Mouse (Mus musculus): ENCODE measurements around the gene Ptpn11.

Gene Ptpn11

DNA sequence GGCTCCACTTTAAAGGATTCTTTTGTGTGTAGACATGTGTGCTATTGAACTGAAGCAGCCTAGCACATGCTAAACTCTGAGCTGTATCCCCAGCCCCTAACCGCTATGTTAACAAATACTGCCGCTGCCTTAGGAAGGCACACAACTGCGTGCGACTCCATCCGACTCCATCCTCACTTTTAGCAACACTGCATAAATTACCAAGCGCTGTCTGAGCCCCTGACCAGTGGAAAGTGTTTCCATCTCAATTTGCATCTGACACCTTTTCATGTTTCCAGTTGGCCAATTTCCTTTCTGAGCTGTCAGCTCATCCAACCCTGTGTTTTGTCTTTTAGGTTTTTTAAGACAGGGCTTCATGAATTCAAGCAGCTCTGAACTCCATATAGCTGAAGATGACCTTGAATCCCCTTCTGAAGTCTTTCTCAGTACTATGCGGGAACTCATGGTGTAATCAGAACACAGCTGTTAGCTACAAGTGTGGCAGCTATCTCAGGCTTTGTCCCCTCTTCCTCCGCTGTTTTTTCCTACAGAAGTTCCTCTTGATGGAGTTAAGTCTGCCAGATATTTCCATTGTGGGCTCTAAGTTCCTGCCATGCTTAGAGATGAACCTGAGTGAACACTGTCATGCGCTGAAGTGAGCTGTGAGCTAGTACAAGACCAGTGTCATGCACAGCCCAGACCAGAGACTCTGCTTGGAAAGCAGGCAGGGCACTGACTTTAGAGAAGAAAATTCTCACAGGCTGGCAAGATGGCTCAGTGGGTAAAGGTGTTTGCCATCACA lies 11.9 kb downstream of the Ptpn11 start:
- no peak for DNase-seq (ENCODE audit: low spot score)

DNA sequence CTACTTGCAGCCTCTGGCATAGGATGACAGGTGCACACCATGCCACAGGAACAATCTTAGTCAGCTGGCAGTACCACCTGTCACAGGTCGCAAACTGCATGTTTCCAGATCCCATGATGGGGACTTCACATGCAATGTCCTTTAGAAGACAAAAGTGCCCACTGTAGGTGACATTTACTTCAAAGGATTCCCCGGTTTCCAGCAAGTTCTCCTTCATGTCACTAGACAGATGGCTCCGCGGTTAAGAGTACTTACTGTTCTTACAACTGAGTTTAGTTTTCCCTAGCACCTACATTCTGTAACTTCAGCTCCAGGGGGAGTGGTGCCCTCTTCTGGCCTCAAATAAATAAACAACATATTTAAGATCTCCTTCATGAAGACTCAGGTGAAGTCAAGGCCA lies 18.4 kb downstream of the Ptpn11 start:
- DNase-seq (ENCODE audit: low spot score), result no peak

DNA sequence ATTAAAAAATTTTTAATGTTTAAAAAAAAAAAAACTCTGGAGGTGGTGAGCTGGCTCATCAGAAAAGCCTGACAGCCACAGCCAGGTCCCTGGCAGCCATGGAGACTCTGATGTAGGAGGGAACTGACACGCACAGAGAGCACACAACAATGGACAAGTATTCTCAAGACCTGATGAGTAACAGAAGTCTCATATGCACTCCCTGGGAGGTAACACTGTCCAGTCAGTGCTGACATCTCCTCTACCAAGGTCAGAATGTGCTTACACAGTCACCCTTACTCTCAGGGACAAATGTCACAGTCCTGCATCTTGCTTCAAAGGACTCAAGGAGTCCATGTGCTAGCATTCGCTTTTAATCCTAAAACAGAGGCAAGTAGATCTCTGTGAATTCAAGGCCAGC lies 21.6 kb downstream of the Ptpn11 start:
- DNase-seq (ENCODE audit: low spot score), result no peak

DNA sequence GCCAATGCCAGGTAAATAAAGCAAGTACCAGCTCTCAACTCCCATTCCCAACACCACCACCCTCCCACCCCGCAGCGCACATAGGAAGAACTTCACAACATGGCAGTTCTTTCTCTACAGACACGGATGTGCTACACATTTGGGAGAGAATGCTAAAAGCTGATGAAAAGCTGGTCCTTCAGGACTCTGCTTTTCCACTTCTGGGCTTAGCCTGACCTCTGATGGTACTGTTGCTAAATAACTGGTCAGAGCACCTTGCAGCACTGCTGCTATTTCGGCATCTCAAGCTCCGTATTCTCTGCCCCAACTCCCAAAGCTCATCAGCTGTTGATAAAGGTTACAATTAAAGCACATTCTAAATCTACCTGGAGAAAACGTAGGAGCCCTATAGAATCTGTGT lies 24.3 kb downstream of the Ptpn11 start:
- DNase-seq (ENCODE audit: low spot score), result no peak

DNA sequence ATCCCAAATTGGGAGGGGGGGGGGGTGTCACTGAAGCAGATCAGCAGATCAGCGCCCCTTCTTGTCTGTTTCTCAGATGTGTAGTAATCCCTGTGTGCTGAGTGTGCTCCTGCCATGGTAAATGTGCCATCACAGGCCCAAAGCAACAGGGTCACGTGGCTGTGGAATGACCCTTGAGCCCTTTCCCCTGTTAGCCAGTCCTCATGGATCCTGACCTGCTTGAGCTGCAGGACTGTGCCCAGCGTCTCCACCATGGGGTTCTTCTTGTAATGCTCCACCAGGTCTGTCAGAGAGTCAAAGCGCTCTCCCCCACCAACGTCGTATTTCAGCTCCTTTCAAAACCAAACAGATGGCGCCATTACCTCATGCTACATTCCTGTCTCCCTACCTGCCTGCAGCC lies 28.3 kb downstream of the Ptpn11 start:
- no peak for DNase-seq (ENCODE audit: low spot score)

DNA sequence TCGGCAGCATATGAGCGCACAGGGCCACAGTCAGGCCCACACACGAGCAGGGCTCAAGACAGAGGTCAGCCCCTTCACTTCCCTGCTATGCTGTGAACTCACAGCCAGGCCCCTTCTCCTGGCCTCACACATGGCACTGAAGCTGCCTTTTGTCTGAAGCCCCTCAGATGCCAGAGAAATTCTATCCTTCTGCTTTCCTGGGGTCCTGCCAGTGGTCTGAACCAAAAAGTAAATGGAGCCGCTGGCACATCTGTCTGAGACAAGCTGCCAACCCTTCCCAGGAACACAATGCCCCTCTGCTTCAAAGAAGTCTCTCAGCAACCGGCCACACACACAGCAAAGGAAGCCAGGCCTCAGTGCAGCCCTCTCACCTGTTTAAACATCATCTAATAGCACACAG lies 28.9 kb downstream of the Ptpn11 start:
- DNase-seq (ENCODE audit: low spot score), result no peak

DNA sequence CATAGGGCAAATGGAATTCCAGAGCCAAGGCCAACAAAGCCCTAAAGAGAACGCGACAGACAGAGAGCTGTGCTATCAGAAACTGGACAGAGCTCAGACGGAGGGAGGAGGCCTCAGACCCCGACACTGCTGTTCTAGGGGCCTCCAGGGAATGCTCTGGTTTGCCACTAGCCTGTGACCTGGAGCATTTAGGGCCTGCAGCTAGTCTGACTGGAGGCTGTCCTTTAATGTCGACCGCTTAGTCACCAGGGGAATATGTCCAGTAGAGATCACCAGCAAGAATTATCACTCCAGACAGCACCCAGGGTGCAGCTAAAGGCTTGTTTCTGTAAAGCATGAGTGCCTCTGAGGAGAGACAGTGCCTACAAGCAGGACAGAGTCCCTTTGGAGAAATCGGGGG lies 32.2 kb downstream of the Ptpn11 start:
- DNase-seq (ENCODE audit: low spot score), result no peak

DNA sequence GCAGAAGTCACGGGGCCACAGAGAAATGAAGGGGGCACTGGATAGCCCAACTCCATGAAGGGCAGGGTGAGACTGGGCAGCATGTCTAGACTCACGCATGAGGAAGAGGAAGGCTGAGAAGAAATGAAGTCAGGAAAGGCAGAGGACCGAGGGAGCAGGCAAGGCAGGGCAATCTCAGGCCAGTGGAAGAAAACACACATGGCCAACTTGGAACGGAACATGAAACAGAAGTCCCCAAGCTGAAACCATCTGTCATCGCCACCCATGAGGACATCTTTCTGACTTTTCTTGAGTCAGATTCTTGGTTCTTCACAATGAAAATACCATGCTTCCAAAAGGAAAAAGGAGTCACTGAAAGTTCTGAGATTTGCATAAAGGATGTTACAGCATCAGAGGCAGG lies 33.7 kb downstream of the Ptpn11 start:
- DNase-seq (ENCODE audit: low spot score), result no peak

DNA sequence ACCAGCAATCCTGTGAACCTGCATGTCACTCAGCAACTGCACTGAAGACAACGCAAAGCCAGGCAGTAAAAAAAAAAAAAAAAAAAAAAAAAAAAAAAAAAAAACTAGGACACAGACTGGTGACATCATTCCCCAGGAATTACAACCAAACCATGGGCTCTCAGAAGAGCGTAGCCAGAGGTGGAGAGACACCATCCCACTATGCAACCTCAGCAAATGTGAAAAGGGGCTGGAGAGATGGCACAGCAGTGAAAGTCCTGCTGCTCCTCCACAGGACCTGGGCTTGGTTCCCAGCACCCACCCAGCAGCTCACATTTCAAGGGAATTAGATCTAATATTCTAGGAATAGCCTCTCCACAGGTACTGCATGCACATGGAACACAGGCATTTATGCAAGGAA lies 34.2 kb downstream of the Ptpn11 start:
- no peak for DNase-seq (ENCODE audit: low spot score)

DNA sequence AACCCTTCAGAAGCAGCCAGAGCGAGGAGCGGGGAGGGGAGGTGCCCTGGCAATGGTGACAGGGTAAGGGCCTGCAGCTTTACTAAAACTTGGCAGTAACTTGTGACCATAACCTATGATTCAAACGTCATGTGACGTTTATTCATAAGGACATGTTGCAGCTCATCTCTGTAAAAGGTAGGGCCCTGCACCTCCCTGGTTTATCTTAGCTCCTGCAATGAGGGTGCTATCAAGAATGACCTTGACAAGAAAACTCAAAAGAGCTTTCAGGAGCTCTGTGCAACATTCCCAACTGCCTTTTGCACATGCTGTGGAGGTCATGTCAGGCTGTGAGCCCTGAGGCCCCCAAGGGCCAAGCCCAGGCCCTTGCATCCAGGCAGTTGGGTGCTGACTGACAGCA lies 35.1 kb downstream of the Ptpn11 start:
- DNase-seq (ENCODE audit: low spot score), result no peak

DNA sequence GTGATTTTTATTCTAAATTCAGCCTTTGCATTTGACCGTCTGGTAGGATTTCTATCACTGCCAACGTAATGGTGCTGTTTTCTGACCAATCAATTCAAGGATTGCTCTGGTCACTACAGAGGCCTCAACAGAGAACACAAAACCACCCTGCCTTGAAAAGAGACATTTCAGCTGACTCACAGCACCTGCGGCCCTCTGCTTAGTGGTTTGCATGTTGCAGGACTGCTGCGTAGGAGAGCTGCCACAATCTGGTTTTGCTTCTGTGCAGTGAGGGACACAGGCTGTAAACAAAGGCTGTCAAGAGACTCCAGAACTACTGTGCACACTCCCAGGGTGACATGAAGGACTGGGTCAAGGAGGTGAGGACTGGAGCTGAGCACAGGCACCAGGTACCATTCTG lies 40.5 kb downstream of the Ptpn11 start:
- no peak for DNase-seq (ENCODE audit: low spot score)

DNA sequence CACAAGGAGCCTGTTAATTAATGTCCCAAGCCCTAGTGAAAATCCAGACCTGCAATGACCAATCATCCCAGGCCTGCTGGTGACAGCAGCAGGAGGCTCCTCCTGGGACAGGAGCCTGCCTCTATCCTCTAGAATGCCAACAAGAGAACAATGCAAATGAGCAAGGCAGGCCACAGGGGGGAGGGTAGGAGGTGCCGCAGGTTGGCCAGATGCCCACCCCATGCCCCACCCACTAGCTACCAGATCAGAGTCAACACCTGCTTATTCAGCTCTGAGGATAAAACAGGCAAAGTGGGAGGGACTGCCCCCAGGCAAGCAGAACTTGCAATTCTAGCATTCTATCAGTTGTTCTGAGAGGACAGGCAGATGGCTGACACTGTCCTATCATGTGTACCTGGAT lies 42.0 kb downstream of the Ptpn11 start:
- DNase-seq (ENCODE audit: low spot score), result no peak

DNA sequence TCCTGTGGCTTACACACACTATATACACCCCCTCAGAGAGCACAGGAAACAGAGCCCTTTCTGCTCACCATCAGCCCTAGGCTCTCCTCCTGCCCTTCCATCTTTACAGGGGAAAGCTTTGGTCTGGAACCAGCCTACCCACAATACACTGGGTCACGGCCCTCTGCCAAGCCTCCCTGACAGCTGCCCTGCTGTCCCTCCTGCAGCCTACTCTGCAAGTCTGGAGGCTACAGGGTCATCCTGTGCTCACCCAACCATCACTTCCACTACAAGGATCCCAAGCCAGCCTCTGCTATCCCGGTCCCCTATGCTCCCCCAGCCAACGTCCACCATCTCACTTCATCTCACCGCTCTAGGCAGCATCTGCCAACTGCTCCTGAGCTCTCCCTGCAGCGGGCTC lies 44.9 kb downstream of the Ptpn11 start:
- no peak for DNase-seq (ENCODE audit: low spot score)

DNA sequence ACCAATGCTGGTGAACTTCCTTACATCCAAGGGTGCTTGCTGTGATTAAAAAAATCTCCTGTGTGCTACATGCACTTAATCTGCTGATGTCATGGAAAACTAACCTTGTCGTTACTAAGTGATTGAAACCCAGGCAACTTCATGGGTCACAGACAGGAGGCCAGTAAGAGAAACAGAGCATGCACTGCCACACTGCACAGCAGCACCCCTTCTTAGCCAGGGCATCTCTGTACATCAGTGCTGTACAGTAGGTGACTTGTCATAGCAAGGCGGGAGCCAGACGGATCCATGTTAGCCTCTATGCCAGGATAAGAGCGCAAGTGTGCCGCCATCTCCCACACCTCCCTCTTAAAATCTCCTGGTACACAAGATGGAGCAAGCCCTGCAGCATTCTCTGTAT lies 45.6 kb downstream of the Ptpn11 start:
- no peak for DNase-seq (ENCODE audit: low spot score)

DNA sequence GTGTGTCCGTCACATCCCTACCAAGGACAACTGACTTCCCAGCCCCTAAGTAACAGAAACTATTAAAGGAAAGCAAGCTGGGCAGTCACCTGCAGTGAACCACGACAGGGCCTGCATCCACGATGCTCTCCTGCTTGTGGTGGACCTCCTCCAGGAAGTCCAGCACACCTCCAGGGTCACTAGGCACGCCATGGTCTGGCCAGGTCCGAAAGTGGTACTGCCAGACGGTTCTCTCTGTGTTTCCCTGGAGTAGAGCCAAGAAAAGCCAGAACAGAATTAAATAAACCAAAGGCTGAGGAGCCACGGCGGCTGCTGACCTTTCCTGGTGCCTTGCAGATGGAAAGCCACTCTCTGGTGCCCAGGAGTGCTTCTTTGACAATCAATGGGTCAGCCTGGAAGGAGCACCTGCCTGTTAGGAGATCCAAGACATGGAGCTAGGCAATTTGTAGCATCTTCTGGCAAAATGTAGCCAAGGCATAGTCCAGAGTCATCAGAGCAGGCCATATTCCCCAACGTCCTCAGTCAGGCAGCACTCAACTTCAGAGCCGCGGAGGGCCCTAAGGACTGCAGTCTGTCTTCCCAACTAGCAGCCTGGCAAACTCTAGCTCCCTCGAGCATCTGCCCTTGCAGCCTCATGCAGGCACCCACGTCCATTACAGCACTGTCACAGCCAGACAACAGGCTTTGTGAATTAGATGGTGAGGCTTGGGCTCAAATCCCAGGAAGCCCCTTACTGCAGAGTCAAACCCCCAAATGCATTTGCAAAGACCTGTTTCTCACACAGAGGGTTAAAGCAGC lies 46.6 kb downstream of the Ptpn11 start:
- no peak for DNase-seq (ENCODE audit: low spot score)

DNA sequence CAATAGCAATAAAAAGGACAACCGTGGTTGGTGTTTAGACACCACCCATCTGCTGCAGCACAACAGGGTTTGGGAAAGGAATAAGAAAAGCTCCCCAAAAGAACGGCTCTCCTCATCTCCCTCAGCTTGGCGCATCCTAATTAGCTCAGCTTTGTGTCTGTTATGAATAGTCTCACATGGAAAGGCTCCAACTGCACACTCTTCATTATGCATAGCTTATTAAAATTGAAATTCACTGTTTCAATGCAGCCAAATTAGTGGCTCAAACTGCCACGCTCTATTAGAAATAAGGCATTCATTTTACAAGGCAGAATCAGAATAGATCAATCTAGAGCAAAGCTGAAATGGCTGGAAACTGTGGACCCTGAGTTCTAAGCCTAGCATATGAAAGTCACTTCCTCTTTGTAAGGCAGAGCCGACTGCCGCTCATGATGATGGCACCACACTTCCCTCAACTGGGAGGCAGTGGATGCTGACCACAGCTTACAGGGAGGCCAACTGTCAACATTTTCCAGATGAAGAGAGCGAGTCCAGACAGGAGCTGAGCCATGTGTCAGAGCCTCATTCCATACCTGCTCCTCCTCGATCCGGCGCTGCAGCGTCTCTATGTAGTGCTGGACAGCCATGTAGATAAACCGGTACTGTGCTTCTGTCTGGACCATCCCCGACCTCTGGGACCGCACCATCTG lies 48.6 kb downstream of the Ptpn11 start:
- no peak for DNase-seq (ENCODE audit: low spot score)

DNA sequence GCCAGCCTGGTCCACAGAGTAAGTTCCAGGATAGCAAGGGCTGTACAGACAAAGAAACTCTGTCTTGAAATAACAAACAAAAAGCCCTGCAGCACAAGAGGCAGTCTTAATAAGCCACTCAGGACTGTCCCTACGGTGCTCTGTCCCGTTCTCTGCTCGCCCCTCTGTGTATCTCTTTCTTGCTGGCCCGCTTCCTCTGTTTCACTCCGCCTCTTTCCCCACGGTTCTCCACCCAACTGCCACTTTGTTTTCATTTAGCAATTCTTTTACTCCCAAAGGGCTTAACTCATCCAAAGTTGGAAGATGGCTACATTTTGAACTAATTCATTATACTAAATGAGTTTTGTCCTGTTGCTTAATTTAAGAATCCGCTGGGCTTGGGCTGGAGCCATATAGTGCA lies 50.9 kb downstream of the Ptpn11 start:
- no peak for DNase-seq (ENCODE audit: low spot score)

DNA sequence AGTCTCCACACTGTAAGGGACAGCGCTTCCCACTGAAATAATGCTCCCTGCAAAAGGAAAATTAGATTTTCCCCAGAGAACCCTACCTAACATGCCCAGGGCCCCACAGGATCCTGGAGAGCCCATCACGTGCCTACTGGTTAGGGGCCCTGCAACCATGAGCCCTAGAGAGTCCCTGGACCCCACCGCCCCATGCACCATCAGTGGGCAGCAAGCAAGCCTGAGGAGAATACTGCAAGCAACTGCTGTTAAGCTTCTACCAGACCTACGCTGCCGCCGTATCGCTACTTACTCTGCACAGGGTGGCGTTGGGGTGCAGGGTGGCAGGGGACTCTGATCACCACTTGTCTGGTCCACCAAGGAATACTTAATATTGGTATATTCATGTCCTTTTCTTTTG lies 54.1 kb downstream of the Ptpn11 start:
- no peak for DNase-seq (ENCODE audit: low spot score)

DNA sequence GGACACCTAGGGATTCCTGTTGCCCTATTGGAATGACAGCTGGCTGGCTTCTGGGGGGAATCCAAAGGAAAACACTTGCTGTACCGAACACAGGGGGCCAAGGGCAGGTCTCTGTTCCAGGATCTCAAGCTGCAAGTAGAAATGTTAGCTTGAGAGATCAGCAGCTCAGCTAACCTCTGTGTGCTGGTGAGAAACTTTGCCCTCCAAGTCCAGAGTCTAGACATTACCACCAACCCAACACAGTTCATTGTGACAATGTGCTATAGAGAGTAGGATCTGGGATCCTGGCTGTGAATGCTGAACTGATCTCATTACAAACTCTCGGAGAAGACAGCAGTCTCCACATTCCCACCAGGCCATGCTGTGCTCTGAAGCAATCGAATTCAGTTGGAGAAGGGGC lies 59.4 kb downstream of the Ptpn11 start:
- DNase-seq (ENCODE audit: low spot score), result no peak

DNA sequence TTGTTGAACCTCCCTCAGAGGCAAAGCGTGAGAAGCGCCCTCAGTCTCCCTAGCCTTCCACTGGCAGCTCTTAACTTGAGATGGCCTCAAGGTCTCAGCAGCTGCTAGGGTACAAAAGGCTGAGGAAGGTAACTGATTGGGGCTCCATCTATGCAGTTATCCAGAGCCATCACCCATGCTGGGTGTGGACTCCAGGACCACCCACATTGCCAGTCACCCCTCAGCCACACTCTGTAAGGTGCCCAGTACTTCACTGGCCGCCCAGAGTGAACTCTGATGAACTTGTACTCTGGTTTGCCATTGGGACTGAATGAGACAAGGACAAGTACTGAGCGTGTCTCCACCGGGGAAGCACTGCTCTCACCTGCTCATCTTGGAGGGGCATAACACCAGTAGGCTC lies 61.9 kb downstream of the Ptpn11 start:
- no peak for DNase-seq (ENCODE audit: low spot score)

DNA sequence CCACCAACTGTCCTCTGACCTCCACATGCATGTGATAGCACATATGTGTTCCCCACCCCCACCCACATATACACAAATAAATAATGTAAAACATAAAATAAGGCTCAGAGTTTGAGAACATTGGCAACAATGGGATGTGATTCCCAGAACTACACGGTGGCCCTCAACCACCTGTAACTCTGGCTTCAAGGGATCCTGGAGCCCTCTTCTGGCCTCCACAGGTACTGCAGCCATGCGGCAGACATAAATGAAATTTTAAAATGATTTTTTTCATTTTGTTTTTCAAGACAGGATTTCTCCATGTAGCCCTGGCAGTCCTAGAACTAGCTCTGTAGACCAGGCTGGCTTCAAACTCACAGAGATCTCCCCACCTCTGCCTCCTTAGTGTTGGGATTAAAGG lies 65.1 kb downstream of the Ptpn11 start:
- DNase-seq (ENCODE audit: low spot score), result no peak

DNA sequence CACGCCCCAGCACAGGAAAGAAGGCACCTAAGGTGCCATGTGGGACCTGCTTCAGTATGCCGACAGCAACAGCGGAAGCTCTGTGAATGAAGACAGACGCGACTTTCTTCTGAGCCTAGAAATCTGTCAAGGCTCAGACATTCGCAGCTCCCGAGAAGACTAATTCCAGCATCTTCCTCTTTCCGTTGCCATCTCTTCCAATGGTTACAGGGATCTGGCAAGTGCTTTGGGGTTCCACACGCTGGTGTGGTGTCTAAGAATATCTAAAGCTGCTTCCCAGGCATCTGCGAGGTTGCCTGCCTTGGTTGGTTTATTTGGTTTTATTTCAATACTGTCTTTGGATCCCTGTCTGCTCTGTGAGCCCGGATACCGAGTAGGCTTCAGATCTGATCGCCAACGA lies 65.6 kb downstream of the Ptpn11 start:
- DNase-seq (ENCODE audit: low spot score), result no peak
